Mouse (Mus musculus) hindbrain, embryonic 15.5 days (tissue): ENCODE measurements around the gene Nkd1. TPM values are rescaled to one million over a fixed set of nuclear protein-coding genes. Genes with fewer than 3 reads are reported as not detected.
A peak's percentile ranks its signal among the peaks of the same experiment; 100 is the strongest.

ENCODE experiments used
- ATAC-seq: fragments of 200-750 bp; cut with Nextera tagmentation; 2 replicates; pipeline ENCODE4 v1.8.0; 2017; ENCODE audit warnings: low read depth, moderate number of reproducible peaks, moderate TSS enrichment; ENCODE audit not compliant: low FRiP score
- H3K27ac ChIP-seq: fragments of 300-500 bp; sonication (generic); replicated peaks from 2 replicates; pipeline ENCODE4 v1.5.1; 2015; ENCODE audit warnings: mild to moderate bottlenecking, inconsistent platforms
- H3K27me3 ChIP-seq: fragments of 300-500 bp; sonication (generic); 2 replicates; pipeline ENCODE4 v1.6.1; 2015; ENCODE audit warnings: control low read depth, inconsistent platforms
- H3K36me3 ChIP-seq: fragments of 300-500 bp; sonication (generic); 2 replicates; pipeline ENCODE4 v1.6.1; 2015; ENCODE audit warnings: control low read depth, inconsistent platforms
- H3K4me1 ChIP-seq: fragments of 300-500 bp; sonication (generic); replicated peaks from 2 replicates; pipeline ENCODE4 v1.6.1; 2015; ENCODE audit warnings: control low read depth, inconsistent platforms
- H3K4me2 ChIP-seq: fragments of 300-500 bp; sonication (generic); 2 replicates; pipeline ENCODE4 v1.6.1; 2015; ENCODE audit warnings: moderate library complexity, mild to moderate bottlenecking, inconsistent platforms
- H3K4me3 ChIP-seq: fragments of 300-500 bp; sonication (generic); 2 replicates; pipeline ENCODE4 v1.5.1; 2015; ENCODE audit warnings: mild to moderate bottlenecking, inconsistent platforms
- H3K9ac ChIP-seq: fragments of 300-500 bp; sonication (generic); 2 replicates; pipeline ENCODE4 v1.6.1; 2015; ENCODE audit warnings: inconsistent platforms
- H3K9me3 ChIP-seq: fragments of 300-500 bp; sonication (generic); 2 replicates; pipeline ENCODE4 v1.6.1; 2016; ENCODE audit warnings: control low read depth, inconsistent platforms
- WGBS: fragments of 180-500 bp; shearing (Covaris S2); methylation state at CpG from one replicate; pipeline ENCODE4 v1.1.7; 2015; 5-methylcytosine and 5-hydroxymethylcytosine counted together
- polyA plus RNA-seq: library from polyadenylated mRNA; unstranded; fragments of >200 nt; fragmentation: Nextera tagmentation; extraction: Ambion mirVana; gene quantifications from 2 replicates; pipeline ENCODE4 v1.2.1, GENCODE M21; 2015

Gene Nkd1
- polyA plus RNA-seq, 1 experiment from 2014 or later, result 67.4 TPM

DNA sequence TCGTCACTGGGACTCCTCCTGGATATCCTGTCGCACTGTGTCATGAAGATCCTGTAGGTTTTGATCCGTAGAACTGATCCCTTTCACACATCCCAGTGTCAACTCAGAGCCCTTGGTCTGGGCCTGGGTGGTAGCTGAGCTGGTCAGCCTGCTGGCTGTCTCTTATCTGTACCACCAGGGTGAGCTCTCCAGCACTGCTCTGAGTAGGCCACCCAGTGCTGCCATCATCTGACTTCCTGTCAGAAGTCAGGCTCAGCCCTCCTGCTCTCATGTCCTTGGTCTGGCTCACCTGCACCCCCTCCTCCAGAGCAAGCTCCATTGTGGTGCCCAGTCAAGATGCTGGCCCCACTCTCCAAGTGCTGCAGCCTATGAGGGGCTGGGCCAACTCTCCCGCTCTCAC, 18.8 kb downstream of the Nkd1 start:
- no peaks in the 10 kb centered on the region for H3K36me3 ChIP-seq
- H3K9me3 ChIP-seq, result no peaks in the 10 kb centered on the region
- no peak overlapping the region for H3K27ac ChIP-seq
- ATAC-seq, result no peak
- no peak overlapping the region for H3K4me3 ChIP-seq
- no peak overlapping the region for H3K4me2 ChIP-seq
- H3K4me1 ChIP-seq, result 0 out of 2 replicates have a peak, but pooled peaks cover 7% of the 10 kb centered on the region
- WGBS, result 88% methylated on average over 4 of the region's 4 CpGs
- no peaks in the 10 kb centered on the region for H3K27me3 ChIP-seq
- no peak overlapping the region for H3K9ac ChIP-seq

DNA sequence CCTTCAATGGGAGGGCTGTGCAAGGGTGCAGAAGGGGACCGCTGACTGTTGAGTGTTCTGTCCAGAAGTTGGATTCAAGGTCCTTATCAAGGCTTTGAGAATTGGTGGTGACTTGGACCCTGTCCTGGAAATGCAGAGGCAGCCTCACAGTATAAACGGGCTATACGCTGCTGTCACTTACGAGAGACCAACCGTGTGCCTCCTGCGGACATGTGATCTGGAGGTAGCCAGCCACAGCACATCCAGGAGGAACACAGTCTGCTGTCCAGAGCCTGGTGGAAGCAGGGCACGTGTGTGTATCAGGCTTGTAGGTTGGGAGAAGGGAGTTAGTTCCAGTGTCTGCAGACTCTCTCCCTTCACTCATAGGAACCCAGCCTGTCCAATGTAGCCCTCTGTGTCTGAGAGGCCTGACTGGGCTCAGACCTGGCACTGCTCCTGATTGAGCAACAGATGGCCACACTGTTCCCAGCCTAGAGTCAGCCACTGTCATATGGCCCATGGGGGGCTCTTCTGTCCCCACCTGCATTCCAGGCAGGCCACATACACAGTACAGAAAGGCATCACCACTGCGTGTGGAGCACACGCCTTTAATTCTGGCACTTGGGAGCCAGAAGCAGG, 21.6 kb downstream of the Nkd1 start:
- Histone ChIP-seq H3K36me3 (no peaks in the 10 kb centered on the region), H3K27ac (no peak overlapping the region), H3K9me3 (no peaks in the 10 kb centered on the region), H3K9ac (no peak overlapping the region), H3K4me2 (no peak overlapping the region), H3K27me3 (no peaks in the 10 kb centered on the region), H3K4me3 (no peak overlapping the region), H3K4me1 (0 out of 2 replicates have a peak, but pooled peaks cover 5% of the 10 kb centered on the region)
- ATAC-seq, result 0 out of 2 replicates have a peak, but pooled peaks have one; percentile 21
- 87% methylated on average over 9 of the region's 9 CpGs for WGBS

DNA sequence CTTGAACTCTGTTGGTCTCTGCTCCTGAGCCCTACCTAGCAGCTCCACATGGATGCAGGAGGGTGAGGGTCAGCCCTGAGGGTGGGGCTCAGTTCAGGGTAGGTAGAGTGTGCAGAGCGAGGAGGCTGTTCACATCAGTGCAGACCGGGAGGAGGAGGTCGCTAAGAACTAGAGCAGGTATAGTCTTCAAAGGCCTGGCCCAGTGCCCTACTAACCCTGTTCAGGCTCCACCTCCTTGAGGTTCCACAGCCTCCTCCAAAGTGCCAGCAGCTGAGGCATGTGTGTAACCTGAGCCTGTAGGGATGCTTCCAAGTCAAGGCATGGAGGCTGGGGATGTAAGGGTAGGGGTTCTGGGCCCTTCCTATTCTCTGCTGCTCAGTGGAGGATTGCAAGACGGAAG, 23.5 kb downstream of the Nkd1 start:
- ATAC-seq, result no peak
- no peaks in the 10 kb centered on the region for H3K27me3 ChIP-seq

DNA sequence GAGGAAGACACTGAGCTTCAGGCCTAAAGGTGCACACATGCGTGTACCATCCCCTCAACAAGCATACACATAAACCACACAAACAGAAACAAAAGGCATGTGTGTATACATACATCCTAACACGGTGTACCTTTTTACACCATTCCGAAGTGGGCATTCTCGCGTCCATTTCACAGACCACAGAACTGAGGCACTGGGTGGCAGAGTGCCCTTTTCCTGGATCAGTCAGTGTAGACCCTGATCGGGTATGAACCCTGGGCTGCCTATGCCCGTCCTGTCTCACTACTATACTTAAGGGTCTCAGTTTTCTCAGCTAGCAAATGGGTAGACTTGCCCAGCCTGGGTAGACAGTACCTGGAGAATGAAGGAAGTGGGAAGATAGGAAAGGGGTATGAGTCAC, 24.3 kb downstream of the Nkd1 start:
- H3K27ac ChIP-seq, result no peak overlapping the region
- H3K4me1 ChIP-seq, result no peaks in the 10 kb centered on the region
- no peaks in the 10 kb centered on the region for H3K9me3 ChIP-seq
- no peak overlapping the region for H3K4me2 ChIP-seq
- no peak overlapping the region for H3K9ac ChIP-seq
- no peaks in the 10 kb centered on the region for H3K36me3 ChIP-seq
- ATAC-seq, result no peak
- H3K27me3 ChIP-seq, result no peaks in the 10 kb centered on the region
- no peak overlapping the region for H3K4me3 ChIP-seq
- 98% methylated on average over 7 of the region's 7 CpGs for WGBS

More for the DNA sequence above, 23.5 kb downstream of the Nkd1 start:
- no peak overlapping the region for H3K4me2 ChIP-seq
- no peaks in the 10 kb centered on the region for H3K4me1 ChIP-seq
- H3K27ac ChIP-seq, result no peak overlapping the region
- 88% methylated on average over 4 of the region's 4 CpGs for WGBS
- H3K9me3 ChIP-seq, result no peaks in the 10 kb centered on the region
- H3K4me3 ChIP-seq, result no peak overlapping the region
- H3K36me3 ChIP-seq, result no peaks in the 10 kb centered on the region
- H3K9ac ChIP-seq, result no peak overlapping the region

DNA sequence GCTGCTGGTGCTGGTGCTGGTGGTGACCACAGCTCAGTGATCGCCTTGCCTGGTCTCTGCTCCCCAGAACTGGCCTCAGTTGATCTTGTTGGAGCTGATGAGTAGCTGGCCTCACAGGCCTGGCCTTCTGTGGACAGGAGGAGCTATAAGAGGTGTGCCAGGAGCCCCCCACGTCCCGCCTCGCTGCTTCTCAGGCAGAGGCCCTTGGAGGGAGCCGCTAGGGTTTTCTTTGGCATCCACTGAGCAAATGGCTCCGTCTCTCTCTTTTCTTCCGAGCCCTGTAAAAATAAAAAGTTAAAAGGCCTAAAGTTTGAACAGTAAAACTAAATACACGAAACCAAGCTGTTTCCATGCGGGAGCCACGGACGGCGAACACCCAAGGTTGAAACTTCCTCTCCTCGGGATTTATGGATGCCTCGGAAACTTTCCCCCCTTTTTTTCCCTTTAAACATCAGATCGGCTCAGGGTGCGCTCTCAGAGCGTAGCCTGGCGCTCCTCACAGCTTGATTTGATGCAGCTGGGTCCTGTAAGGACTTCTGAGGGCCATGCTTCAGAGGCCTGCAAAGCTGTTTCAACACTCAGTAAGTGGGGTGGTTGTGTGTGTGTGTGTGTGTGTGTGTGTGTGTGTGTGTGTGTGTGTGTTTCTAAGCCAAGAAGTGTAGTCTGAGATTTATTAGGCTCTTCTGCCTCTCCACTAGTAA, 25.0 kb downstream of the Nkd1 start:
- no peak overlapping the region for H3K9ac ChIP-seq
- H3K4me3 ChIP-seq, result no peak overlapping the region
- H3K27me3 ChIP-seq, result no peaks in the 10 kb centered on the region
- no peak overlapping the region for H3K4me2 ChIP-seq
- 79% methylated on average over 18 of the region's 18 CpGs for WGBS
- H3K4me1 ChIP-seq, result no peaks in the 10 kb centered on the region
- no peak overlapping the region for H3K27ac ChIP-seq
- H3K9me3 ChIP-seq, result no peaks in the 10 kb centered on the region
- H3K36me3 ChIP-seq, result no peaks in the 10 kb centered on the region
- ATAC-seq, result no peak

DNA sequence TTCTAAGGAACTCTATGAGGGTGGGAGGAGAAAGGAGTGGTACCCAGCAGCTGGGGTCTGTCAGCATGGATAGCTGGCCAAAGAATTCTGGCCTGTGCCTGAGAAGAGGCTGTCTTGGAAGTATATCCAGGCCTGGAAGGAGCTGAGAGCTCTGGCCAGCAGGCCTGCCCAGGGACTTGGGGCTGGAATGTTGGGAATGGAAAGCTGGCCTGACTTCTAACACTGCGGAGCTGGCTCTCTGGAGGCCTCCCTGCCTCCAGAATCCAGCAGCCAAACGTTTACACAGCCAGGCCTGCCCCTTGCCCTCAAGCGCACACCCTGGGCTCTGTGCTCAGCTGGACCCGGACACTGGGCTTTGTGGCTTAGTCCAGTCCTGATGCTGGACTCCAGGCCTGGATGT, 34.5 kb downstream of the Nkd1 start:
- Histone ChIP-seq H3K36me3 (no peaks in the 10 kb centered on the region), H3K4me3 (no peak overlapping the region), H3K4me1 (peaks cover 7% of the 10 kb centered on the region), H3K27ac (no peak overlapping the region), H3K9ac (no peak overlapping the region), H3K27me3 (no peaks in the 10 kb centered on the region), H3K9me3 (no peaks in the 10 kb centered on the region), H3K4me2 (no peak overlapping the region)
- WGBS, result 68% methylated on average over 4 of the region's 4 CpGs
- ATAC-seq, result no peak

DNA sequence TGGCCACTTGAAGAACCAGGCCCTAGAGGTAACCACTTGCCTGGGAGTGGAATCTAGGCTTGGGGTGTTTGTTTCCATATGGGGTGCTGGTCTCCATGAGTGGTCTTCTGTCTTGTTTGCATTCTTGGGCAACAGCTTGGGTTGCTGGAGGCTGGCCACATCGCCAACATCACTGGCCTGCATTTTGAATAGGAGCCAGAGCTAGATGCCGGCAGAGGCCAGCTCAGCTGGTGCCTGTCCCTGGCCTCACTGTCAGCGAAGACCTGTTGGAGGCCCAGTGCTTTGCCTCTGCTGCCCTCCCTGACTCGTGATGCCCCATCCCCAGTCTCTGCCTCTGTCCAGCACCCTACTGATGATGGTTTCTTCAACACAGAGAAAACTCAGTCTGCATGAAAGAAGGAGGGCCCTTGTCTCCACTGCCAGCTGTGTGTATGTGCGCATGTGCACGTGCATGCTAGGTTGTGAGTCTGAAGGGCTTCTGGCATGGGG, 38.9 kb downstream of the Nkd1 start:
- Histone ChIP-seq H3K9ac (no peak overlapping the region), H3K4me1 (peaks cover 6% of the 10 kb centered on the region; the same call in 1 of the 2 replicates), H3K4me3 (no peak overlapping the region), H3K36me3 (no peaks in the 10 kb centered on the region), H3K27me3 (no peaks in the 10 kb centered on the region), H3K27ac (no peak overlapping the region), H3K9me3 (no peaks in the 10 kb centered on the region), H3K4me2 (no peak overlapping the region)
- no peak for ATAC-seq
- WGBS, result 73% methylated on average over 6 of the region's 6 CpGs

DNA sequence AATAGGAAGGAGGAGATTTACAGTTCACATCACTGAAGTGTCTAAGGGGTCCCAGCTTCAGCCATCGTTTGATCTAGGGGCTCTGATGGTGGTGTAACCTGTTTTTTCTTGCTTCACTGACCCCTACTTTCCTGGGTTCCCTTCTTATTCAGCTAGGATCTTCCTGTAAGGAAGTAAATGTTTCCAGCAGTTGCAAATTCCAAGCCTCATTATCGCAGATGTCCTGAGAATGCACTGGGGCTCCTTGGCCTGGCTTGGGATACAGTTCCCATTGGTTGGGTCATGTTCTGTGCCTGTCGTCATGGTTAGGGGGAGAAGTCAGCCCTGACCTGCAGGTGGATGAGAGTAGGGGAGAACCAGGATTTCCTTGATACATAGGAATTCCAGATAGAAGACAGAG, 40.2 kb downstream of the Nkd1 start:
- H3K36me3 ChIP-seq, result no peaks in the 10 kb centered on the region
- 71% methylated on average over 3 of the region's 3 CpGs for WGBS
- no peaks in the 10 kb centered on the region for H3K9me3 ChIP-seq
- no peak overlapping the region for H3K4me3 ChIP-seq
- no peaks in the 10 kb centered on the region for H3K27me3 ChIP-seq
- ATAC-seq, result no peak
- H3K9ac ChIP-seq, result no peak overlapping the region
- H3K4me2 ChIP-seq, result no peak overlapping the region
- H3K27ac ChIP-seq, result no peak overlapping the region
- H3K4me1 ChIP-seq, result peaks cover 10% of the 10 kb centered on the region

DNA sequence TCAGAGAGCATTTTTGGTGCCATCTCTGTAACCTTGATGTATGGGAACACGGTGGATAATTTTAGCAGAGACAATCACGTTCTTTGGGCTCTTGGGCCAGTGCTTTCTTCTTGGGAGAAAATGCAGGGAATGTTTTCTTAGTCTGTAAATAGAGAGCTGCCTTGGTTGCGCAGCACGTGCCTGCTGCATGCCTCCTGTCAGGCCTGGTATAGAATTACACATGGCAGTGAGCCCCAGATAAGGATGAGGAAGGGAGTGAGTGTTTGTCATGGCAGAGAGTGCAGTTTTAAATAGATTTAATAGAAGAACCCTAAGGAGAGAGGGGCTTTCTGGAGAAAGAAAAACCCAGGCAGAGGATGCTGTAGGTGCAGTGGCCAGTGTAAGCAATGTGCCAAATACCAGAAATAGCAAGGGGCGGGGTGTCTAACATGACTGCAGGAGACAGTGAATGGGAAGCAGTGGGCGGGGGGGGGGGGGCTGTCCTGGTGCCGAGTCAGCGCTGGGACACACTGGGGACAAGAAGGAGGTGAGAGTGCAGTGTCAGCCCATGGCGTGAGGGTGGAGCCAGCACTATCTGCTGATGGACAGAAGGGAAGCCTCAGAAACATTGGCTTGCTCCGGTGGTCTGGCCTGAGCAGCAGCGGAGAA, 43.2 kb downstream of the Nkd1 start:
- H3K4me3 ChIP-seq, result no peak overlapping the region
- ATAC-seq, result no peak
- H3K36me3 ChIP-seq, result no peaks in the 10 kb centered on the region
- H3K4me1 ChIP-seq, result peaks cover 30% of the 10 kb centered on the region
- 70% methylated on average over 9 of the region's 11 CpGs for WGBS
- H3K9ac ChIP-seq, result no peak overlapping the region
- H3K9me3 ChIP-seq, result no peaks in the 10 kb centered on the region
- no peak overlapping the region for H3K27ac ChIP-seq
- no peak overlapping the region for H3K4me2 ChIP-seq
- no peaks in the 10 kb centered on the region for H3K27me3 ChIP-seq

DNA sequence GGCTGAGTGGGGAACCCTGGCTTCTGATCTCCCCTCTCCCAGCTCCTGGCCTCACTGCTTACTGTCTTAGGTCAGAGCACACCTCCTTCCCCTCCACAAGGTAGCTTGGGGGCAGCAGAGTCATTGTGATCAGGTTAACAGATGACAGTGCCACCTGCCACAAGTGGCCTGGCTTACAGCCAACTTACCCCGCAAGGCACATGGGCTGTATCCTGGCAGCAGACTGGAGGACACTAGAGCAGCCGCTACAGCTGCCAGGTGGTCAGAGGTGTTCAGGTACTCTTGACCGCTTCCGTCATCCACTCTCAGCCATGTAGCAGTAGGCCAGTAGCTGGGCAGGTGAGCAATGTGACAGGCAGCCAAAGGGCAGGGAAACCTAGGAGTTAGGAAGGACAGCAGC, 45.0 kb downstream of the Nkd1 start:
- Histone ChIP-seq H3K9ac (no peak overlapping the region), H3K36me3 (no peaks in the 10 kb centered on the region), H3K27me3 (no peaks in the 10 kb centered on the region), H3K9me3 (no peaks in the 10 kb centered on the region), H3K4me1 (peaks cover 46% of the 10 kb centered on the region), H3K27ac (no peak overlapping the region), H3K4me3 (no peak overlapping the region), H3K4me2 (no peak overlapping the region)
- ATAC-seq, result no peak
- 65% methylated on average over 4 of the region's 4 CpGs for WGBS

DNA sequence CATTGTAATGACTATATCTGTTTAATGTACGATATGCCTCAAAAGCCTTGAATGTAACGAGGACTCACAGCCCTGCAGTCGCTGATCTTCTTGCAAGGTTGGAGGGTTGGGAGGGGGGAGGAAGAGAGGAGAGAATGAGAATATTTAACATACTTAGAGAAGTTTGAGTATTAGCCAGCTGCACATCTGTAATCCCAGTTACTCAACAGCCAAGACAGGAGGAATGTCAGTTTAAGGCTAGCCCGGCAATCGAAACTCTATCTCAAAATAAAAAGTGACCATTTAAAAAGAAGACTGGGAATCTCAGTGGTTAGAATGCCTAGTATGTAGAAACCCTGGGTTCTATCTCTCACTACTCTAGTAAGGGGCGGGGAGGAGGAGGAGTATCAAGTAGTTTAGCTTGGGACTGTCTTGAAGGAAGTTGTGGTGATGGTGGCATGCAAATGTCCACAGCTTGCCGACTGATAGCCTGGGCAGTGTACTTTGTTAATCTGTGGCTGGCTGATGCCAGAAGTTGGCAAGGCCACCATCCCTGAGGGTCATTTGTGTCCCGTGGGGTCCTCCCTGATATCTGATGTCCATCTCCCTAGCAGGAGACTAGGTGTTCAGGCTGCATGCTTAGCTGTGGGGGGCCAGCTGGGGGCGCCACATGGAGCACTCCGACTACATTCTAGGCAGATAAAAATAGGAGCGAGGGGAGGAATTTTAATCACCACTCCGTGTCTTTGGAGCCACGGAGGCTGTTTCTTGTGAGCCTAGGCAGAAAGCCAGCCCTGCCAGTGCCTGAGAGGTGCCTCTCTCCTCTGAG, 46.4 kb downstream of the Nkd1 start:
- no peak for ATAC-seq
- Histone ChIP-seq H3K27ac (no peak overlapping the region), H3K4me1 (peaks cover 60% of the 10 kb centered on the region), H3K9ac (no peak overlapping the region), H3K36me3 (no peaks in the 10 kb centered on the region), H3K27me3 (no peaks in the 10 kb centered on the region), H3K4me2 (no peak overlapping the region), H3K4me3 (no peak overlapping the region), H3K9me3 (no peaks in the 10 kb centered on the region)
- WGBS, result 57% methylated on average over 13 of the region's 13 CpGs

DNA sequence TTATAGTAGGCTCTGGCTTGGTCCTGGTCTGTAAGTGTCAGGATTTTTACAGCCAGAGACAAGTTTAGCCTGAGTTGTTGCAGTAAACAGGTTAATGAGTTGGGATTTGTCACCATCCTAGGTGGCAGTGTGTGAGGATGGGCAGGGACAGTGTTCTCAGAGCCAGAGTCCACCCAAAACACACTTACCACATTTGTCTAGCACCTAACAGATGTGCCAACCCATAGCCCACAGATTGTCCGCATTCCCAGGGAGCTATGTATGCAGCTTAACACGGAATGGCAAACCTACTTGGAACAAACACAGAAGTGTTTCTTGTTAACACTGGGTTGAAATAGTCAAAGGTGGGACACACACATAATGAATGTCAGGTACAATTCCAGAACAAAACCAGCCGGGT, 47.1 kb downstream of the Nkd1 start:
- H3K27me3 ChIP-seq, result no peaks in the 10 kb centered on the region
- no peaks in the 10 kb centered on the region for H3K9me3 ChIP-seq
- ATAC-seq, result no peak
- H3K4me1 ChIP-seq, result peaks cover 67% of the 10 kb centered on the region
- no peak overlapping the region for H3K9ac ChIP-seq
- 91% methylated on average over 3 of the region's 3 CpGs for WGBS
- no peaks in the 10 kb centered on the region for H3K36me3 ChIP-seq
- no peak overlapping the region for H3K4me3 ChIP-seq
- no peak overlapping the region for H3K27ac ChIP-seq
- H3K4me2 ChIP-seq, result no peak overlapping the region
